Mouse (Mus musculus): ENCODE measurements at regions not wholly inside any gene's neighbourhood (a gene's known extent, or its start where the extent isn't known, plus 50 kb on each side); places are given as distances from the start of the nearest gene placed in this dataset.

DNA sequence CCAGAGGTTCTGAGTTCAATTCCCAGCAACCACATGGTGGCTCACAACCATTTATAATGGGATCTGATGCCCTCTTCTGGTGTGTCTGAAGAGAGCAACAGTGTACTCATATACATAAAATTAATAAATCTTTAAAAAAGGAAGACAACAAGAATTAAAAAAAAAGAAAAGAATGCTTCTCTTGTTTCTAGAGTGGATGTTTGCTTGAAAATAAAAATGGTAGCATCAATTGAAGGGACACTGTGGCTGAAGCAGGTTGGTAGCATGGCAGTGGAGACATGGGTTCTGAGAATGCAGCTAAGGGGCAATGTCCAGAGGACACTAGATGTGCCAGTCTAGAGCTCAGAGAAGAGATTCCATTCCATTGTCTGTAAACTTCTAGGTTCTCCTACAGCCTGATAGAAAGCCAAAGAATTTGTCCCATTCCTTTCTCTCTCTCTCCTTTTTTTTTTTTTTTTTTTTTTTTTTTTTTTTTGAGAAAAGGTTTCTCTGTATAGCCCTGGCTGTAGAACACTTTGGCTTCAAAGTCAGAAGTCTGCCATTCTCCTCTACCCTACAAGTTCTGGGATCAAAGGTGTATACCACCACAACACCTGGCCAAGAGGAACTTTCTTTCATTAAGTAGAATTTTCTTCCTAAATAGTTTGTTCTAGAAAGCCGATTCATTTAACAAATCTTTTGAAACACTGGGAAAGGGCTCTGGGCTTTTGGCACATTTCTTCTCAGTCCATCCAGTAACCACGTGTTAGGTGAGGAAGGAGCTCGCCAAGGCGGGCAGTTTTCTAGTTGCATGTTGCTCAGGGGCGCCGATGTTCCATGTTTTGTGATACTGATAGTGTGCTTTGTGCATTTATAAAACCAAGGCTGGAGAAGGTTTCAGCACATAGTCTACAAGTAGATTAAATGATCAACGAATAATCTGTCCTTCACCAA, 158.1 kb downstream of the Qrsl1 start:
- TF ChIP-seq POLR2A (IDR thresholded peaks at IDR 0.05; ENCODE audit: extremely low read depth, insufficient read depth, low read length): no peak
- no peak for TF ChIP-seq CTCF (IDR thresholded peaks at IDR 0.05; ENCODE audit: low read depth, low read length)
